Mouse (Mus musculus) embryonic facial prominence, embryonic 11.5 days (tissue): ENCODE data around the gene Msmp. TPM values are rescaled to one million over a fixed set of nuclear protein-coding genes. Genes with fewer than 3 reads are reported as not detected.
A peak's percentile ranks its signal among the peaks of the same experiment; 100 is the strongest.

Experiments
- ATAC-seq: fragments of 200-750 bp; cut with Nextera tagmentation; replicated peaks from 2 replicates; pipeline ENCODE4 v1.8.0; 2017; ENCODE audit warnings: low read depth; ENCODE audit not compliant: insufficient number of reproducible peaks, low FRiP score, low TSS enrichment
- DNase-seq: peaks from one replicate; pipeline ENCODE4 v3.0.0-alpha.2; 2015; ENCODE audit warnings: low spot score
- H3K27ac ChIP-seq: fragments of 300-500 bp; sonication (generic); replicated peaks from 2 replicates; pipeline ENCODE4 v1.5.1; 2014; ENCODE audit warnings: mild to moderate bottlenecking, low read depth, low read length, control low read depth
- H3K27me3 ChIP-seq: fragments of 300-500 bp; sonication (generic); 2 replicates; pipeline ENCODE4 v1.6.1; 2014; ENCODE audit warnings: mild to moderate bottlenecking, low read length, moderate library complexity, mixed read lengths; ENCODE audit not compliant: control insufficient read depth, insufficient read depth
- H3K36me3 ChIP-seq: fragments of 300-500 bp; sonication (generic); replicated peaks from 2 replicates; pipeline ENCODE4 v1.6.1; 2014; ENCODE audit warnings: low read depth, mild to moderate bottlenecking, low read length, moderate library complexity, mixed read lengths; ENCODE audit not compliant: control insufficient read depth, insufficient read depth
- H3K4me1 ChIP-seq: fragments of 300-500 bp; sonication (generic); 2 replicates; pipeline ENCODE4 v1.6.1; 2014; ENCODE audit warnings: low read length, mixed read lengths; ENCODE audit not compliant: control insufficient read depth, insufficient read depth
- H3K4me2 ChIP-seq: fragments of 300-500 bp; sonication (generic); 2 replicates; pipeline ENCODE4 v1.6.1; 2014; ENCODE audit warnings: low read depth, mild to moderate bottlenecking, control low read depth, low read length, moderate library complexity
- H3K4me3 ChIP-seq: fragments of 300-500 bp; sonication (generic); 2 replicates; pipeline ENCODE4 v1.5.1; 2014; ENCODE audit warnings: low read depth, low read length, control low read depth
- H3K9ac ChIP-seq: fragments of 300-500 bp; sonication (generic); replicated peaks from 2 replicates; pipeline ENCODE4 v1.6.1; 2014; ENCODE audit warnings: mild to moderate bottlenecking, control low read depth, low read length
- H3K9me3 ChIP-seq: fragments of 300-500 bp; sonication (generic); replicated peaks from 2 replicates; pipeline ENCODE4 v1.6.1; 2016; ENCODE audit warnings: mild to moderate bottlenecking, low read length, inconsistent platforms, mixed read lengths; ENCODE audit not compliant: control insufficient read depth
- WGBS: fragments of 180-500 bp; shearing (Covaris S2); extraction: QIAGEN DNeasy Blood & Tissue Kit; methylation state at CpG from one replicate; pipeline ENCODE4 v1.1.7; 2014; 5-methylcytosine and 5-hydroxymethylcytosine counted together
- polyA plus RNA-seq: library from polyadenylated mRNA; unstranded; fragments of >200 nt; fragmentation: Nextera tagmentation; extraction: Ambion mirVana; gene quantifications from 2 replicates; pipeline ENCODE4 v1.2.1, GENCODE M21; 2014

Msmp gene
- polyA plus RNA-seq, 1 experiment from 2014 or later = not detected

GRCm38 (mm10) chr4:43563601-43563875 is 20.8 kb downstream of the Msmp start:
- no peaks in the 10 kb centered on the region for H3K27me3 ChIP-seq
- no peaks in the 10 kb centered on the region for H3K9me3 ChIP-seq
- no peak overlapping the region for H3K4me2 ChIP-seq
- 86% methylated on average over 4 of the region's 4 CpGs for WGBS
- peaks cover 11% of the 10 kb centered on the region for H3K36me3 ChIP-seq
- no peak for ATAC-seq
- no peak overlapping the region for H3K27ac ChIP-seq
- H3K9ac ChIP-seq = no peak overlapping the region
- H3K4me3 ChIP-seq = peak overlapping the region; percentile 91
- DNase-seq = no peak
- H3K4me1 ChIP-seq = peaks cover 11% of the 10 kb centered on the region

DNA sequence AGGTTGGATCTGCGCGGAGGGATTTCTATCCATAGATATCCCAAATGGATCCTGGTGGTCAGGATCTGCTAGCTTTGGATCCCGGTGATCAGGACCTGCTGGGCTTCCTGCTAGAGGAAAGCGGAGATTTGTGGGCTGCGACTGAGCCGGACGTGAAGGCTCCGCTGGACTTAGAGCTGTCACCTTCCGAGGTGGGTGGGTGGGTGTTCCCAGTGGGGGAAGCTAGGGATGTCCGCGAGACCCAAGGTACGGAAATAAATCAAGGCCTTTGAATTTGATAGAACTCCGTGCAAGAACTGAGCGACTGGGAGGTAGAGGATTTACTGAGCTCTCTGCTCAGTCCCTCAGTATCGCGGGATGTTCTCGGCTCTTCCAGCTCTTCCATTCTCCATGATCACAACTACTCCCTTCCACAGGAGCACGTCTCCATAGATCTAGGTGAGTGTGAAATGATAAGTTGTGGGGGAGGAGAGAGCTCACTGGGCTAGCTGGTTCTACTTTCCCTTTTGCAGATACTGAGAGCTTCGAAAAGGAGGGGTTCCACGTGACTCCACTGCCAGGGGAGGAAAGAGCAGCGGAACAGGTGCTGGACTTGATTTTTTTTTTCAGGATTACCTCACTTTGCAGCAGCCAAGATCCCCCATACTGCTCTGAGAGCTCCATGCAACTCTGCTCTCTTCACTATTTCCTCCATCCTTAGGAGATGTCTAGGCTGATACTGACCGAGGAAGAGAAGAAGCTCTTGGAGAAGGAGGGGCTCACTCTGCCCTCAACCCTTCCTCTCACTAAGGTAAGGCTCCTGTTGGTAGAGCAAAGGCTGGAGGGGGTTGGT is 21.3 kb downstream of the Msmp start:
- Histone ChIP-seq H3K27me3 (no peaks in the 10 kb centered on the region), H3K4me3 (peak overlapping the region; percentile 91), H3K36me3 (peaks cover 6% of the 10 kb centered on the region; the same call in 1 of the 2 replicates), H3K9ac (peak overlapping the region; percentile 95), H3K4me2 (peak overlapping the region; percentile 79), H3K9me3 (no peaks in the 10 kb centered on the region), H3K4me1 (peaks cover 11% of the 10 kb centered on the region), H3K27ac (peak overlapping the region; percentile 98; the same call in 1 of the 2 replicates)
- DNase-seq (no peak), ATAC-seq (no peak)
- WGBS = 7% methylated on average over 22 of the region's 22 CpGs

- Histone ChIP-seq H3K27ac (peak within 1 kb of the TSS; percentile 98), H3K27me3 (no peaks in the 10 kb centered on the region), H3K9me3 (no peaks in the 10 kb centered on the region), H3K4me3 (peak within 1 kb of the TSS; percentile 91), H3K36me3 (peaks cover 6% of the 10 kb centered on the region; the same call in 1 of the 2 replicates), H3K4me1 (peaks cover 15% of the 10 kb centered on the region), H3K9ac (peak within 1 kb of the TSS; percentile 95), H3K4me2 (peak within 1 kb of the TSS; percentile 79)
- ATAC-seq = peak; percentile 91
- DNase-seq = peak; percentile 98
- WGBS = under 1% methylated on average over 60 of the region's 62 CpGs
Measured at GRCm38 (mm10) chr4:43561997-43562768, 22.1 kb downstream of the Msmp start, which contains the start of the genes Creb3 and Tln1. TSS of gene Creb3 (plus strand) at chr4:43562332. TSS of gene Tln1 (minus strand) at chr4:43562691.

DNA sequence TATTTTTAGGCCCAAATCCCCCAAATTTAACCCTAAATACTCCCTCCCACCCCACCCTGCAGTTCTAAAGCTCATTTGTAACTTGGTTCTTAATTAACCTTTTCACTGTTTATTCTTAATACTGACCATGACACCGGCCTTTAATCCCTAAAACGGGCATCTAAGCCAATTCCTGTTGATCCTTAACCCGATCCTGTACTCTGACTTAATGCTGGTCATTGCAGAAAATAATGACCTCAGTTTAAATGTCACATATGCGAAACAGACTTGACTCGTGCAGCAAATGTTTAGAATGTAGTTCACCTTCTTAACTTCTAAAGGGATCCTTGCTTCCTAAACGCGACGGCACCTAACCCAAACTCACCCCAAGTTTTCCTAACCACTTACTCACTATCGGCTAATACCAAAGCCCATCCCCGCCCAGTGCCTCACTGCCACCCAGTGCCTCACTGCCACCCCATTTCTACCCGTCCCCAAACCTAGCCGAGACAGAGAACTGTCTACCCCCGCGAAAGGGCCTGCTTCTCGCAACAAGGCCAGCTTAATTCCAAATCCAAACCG is 22.8 kb downstream of the Msmp start:
- Histone ChIP-seq H3K4me1 (peaks cover 15% of the 10 kb centered on the region), H3K9ac (peak overlapping the region; percentile 95), H3K9me3 (no peaks in the 10 kb centered on the region), H3K4me2 (peak overlapping the region; percentile 79), H3K27ac (peak overlapping the region; percentile 98), H3K36me3 (peaks cover 5% of the 10 kb centered on the region; the same call in 1 of the 2 replicates), H3K27me3 (no peaks in the 10 kb centered on the region), H3K4me3 (peak overlapping the region; percentile 91)
- ATAC-seq (peak; percentile 36), DNase-seq (no peak)
- WGBS = 2% methylated on average over 16 of the region's 16 CpGs

DNA sequence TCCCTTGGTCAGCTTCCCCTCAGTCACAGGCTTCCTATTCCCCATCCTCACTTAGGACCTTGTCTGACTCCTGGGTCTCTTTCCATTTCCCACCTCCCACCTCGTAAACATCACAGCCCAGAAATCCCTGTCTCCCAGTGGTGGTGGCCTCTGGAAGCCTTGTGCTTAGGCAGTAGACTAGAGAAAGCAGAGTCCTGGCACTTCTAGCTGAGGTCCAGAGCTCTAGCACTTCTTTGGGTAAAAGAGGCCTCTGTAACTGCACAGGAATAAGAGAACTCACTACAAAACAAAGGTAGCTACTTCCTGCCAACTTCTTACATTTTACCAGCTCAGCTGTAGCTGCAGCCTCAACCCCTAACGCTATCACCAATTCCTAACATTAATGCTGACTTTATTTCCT is 23.3 kb downstream of the Msmp start:
- DNase-seq = no peak
- ATAC-seq = no peak
- WGBS = 41% methylated on average over 2 of the region's 2 CpGs
- Histone ChIP-seq H3K36me3 (peaks cover 5% of the 10 kb centered on the region; the same call in 1 of the 2 replicates), H3K9me3 (no peaks in the 10 kb centered on the region), H3K4me3 (peak overlapping the region; percentile 91), H3K4me1 (peaks cover 15% of the 10 kb centered on the region), H3K27me3 (no peaks in the 10 kb centered on the region), H3K9ac (peak overlapping the region; percentile 95), H3K4me2 (peak overlapping the region; percentile 79), H3K27ac (no peak overlapping the region)

DNA sequence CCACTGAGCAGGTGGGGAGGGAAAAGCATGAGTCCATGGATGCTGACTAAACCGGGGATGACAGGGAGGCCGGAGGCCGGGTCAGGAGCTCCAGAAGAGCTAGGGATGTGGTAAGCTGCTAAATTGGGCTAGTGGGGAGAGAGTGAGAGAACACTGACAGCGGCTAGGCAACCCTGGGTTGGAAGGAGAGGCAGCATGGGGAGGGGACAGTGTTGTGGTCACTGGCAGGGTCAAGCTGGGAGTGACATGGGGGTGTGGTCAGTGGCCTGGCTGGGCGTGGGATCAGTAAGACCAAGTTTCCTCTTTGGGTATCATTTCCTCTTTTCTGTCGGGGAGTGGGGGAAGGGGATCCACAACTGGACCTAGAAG is 24.1 kb downstream of the Msmp start:
- WGBS = 39% methylated on average over 6 of the region's 6 CpGs
- H3K4me2 ChIP-seq = peak overlapping the region; percentile 36
- ATAC-seq (no peak), DNase-seq (no peak)
- H3K9me3 ChIP-seq = no peaks in the 10 kb centered on the region
- H3K36me3 ChIP-seq = peaks cover 1% of the 10 kb centered on the region; the same call in 1 of the 2 replicates
- no peaks in the 10 kb centered on the region for H3K27me3 ChIP-seq
- H3K27ac ChIP-seq = no peak overlapping the region
- H3K4me1 ChIP-seq = peaks cover 15% of the 10 kb centered on the region
- peak overlapping the region; percentile 6; the same call in 1 of the 2 replicates for H3K4me3 ChIP-seq
- H3K9ac ChIP-seq = peak overlapping the region; percentile 95

DNA sequence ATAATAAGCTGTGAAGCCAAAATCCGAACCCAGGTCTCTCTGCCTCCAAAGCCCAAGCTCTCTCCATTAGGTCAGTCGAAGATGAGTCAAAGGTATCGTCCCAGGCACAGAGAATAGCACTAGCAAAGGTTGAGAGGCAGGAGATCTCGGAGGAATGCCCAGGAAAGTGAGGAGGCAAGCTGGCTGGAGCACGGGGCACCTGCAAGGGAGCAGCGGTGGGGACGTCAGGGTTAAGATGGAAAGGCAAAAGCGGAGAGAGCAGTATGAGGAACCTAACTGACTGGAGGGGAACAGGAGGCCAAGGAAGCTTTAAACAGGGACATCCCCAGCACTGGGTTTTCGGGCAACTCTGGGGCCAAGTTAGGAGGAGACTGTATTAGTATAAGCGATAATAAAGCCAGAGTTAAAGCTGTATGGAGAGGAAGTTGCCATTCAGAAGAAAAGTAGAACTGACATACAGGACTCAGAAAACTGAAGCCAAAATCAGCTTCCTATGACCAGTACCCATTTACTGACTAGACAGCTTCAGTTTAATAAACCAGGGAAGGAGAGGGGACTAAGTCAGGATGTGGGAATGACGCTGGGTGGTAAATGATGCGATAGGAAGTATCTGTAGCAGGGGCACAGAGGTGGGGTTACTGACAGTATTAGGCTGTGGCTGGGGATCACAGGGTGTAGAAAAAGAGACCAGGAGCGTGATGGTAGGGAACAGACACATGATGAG is 24.6 kb downstream of the Msmp start:
- WGBS = 67% methylated on average over 13 of the region's 13 CpGs
- no peak for DNase-seq
- peak overlapping the region; percentile 19 for H3K9ac ChIP-seq
- H3K4me2 ChIP-seq = peak overlapping the region; percentile 36
- no peaks in the 10 kb centered on the region for H3K27me3 ChIP-seq
- peak overlapping the region; percentile 6; the same call in 1 of the 2 replicates for H3K4me3 ChIP-seq
- H3K4me1 ChIP-seq = peaks cover 15% of the 10 kb centered on the region
- peaks cover 5% of the 10 kb centered on the region; the same call in 1 of the 2 replicates for H3K36me3 ChIP-seq
- no peak overlapping the region for H3K27ac ChIP-seq
- no peaks in the 10 kb centered on the region for H3K9me3 ChIP-seq
- no peak for ATAC-seq
